Mouse (Mus musculus) inflammation-experienced regulatory T-cells (primary cell): ENCODE data around the gene Ppfia3. TPM values are rescaled to one million over a fixed set of nuclear protein-coding genes. Genes with fewer than 3 reads are reported as not detected.

Source experiments
- polyA plus RNA-seq, 2 experiments: library from polyadenylated mRNA; unstranded; fragments of 100-300 nt; shearing (Covaris generic); gene quantifications; one replicate each; pipeline ENCODE4 v1.2.1; 2017

Ppfia3 gene
- under 1 TPM; 0.36 to 0.60 TPM for polyA plus RNA-seq

GRCm38 (mm10) chr7:45366652-45367019, at the start of gene Ppfia3:
Gene Ppfia3 (minus strand): TSS chr7:45367019.

GRCm38 (mm10) chr7:45413113-45413863, 46.5 kb upstream of the Ppfia3 start, which contains the start of gene Ntf5:
Gene Ntf5 (plus strand): TSS chr7:45413695.

GRCm38 (mm10) chr7:45405091-45406075, 38.6 kb upstream of the Ppfia3 start, which contains the start of gene Kcna7:
Gene Kcna7 (plus strand): TSS chr7:45405653.

GRCm38 (mm10) chr7:45395578-45396336, 28.9 kb upstream of the Ppfia3 start, which contains the start of gene Snrnp70:
Gene Snrnp70 (minus strand): TSS chr7:45395742.

DNA sequence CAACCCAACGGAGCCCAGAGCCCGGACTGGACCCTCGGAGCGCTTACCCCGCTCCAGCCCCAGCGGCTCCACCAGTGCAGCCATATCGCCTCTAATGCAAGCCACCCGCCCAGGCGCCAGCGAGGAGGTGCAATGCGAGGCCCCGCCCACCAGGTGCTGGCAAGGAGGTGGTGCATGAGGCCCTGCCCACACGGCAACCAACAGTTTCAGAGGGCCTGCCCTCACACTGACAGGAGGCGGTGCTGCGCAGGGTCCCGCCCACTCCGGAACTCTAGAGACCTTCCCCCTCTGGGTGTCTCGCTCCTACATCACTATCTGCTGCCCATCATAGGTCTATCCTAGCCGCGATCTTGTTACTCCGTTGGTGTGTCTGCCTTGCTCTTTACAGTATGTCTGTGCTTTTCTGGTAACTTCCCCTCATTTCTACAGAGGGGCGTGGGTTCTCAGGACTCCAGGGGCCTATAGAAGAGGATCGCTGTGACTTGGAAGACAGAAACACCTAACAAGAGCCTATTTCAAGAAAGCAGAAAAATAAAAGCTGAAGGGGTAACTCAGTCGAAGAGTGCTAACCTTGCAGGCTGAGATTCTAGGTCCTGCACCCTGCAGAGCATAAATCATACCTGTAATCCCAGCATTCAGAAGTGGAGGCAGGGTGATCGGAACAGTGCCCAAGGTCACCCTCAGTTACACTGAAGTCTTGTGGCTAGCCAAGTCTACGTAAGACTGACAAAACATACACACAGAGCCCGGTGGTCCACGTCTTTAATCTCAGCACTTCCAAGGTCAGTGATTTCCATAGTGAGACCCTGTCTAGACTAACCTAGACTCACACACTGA, 3.9 kb upstream of the Ppfia3 start, which contains the start of gene Lin7b:
TSS of gene Lin7b (minus strand) at position 109 of the 837 bp plus-strand sequence.

GRCm38 (mm10) chr7:45335056-45335455, 31.8 kb downstream of the Ppfia3 start, which contains the start of gene Hrc:
Gene Hrc (plus strand): TSS chr7:45335290.

DNA sequence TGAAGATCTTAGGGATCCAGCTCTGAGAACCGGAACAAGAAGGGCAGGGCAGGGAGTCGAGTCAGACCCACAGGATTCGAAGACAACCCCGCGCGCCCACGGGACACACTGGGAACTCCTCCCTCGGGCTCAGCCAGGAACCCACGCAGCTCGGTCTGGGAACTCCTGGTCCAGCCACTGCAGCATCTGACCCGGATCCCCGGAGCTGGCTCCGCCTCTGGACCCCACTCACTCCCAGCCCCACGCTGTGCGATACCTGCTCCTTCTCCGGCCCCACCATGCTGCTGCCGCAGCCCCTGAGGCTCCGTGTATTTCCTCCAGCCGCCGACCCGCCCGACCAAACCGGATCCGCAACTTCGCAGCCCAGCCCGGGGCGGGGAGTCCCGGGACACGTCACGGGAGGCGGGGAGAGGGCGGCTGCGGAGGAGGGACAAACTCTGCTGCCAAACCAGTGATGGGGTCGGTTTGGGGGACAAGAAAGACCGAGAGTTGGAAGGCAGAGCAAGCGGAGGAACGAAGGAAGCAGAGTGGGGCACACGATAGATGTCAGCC, 33.3 kb downstream of the Ppfia3 start, which contains the start of gene Trpm4:
TSS of gene Trpm4 (minus strand) at position 350 of the 552 bp plus-strand sequence.

Other genes with a start within 250 kb of the Ppfia3 start
- gene Rps11, start 242.6 kb downstream of the Ppfia3 start, polyA plus RNA-seq: 1,000 to 10,000 TPM; 2,095 to 2,158 TPM
- gene Rpl13a, start 238.3 kb downstream of the Ppfia3 start, polyA plus RNA-seq: 1,000 to 10,000 TPM; 2,041 to 2,586 TPM
- gene Gm45713, start 230.8 kb downstream of the Ppfia3 start, polyA plus RNA-seq: not detected
- gene Flt3l, start 230.6 kb downstream of the Ppfia3 start, polyA plus RNA-seq: 100 to 1,000 TPM; 207 to 313 TPM
- 10 to 100 TPM; 53.5 to 57.9 TPM for gene Pih1d1, start 212.7 kb downstream of the Ppfia3 start, polyA plus RNA-seq
- 10 to 100 TPM; 50.3 to 78.2 TPM for gene Aldh16a1, start 212.4 kb downstream of the Ppfia3 start, polyA plus RNA-seq
- under 1 TPM in 1 of 2 experiments, not detected in 1; 0.16 TPM for gene Slc17a7, start 203.1 kb downstream of the Ppfia3 start, polyA plus RNA-seq
- not detected for gene Gfy, start 187.4 kb downstream of the Ppfia3 start, polyA plus RNA-seq
- gene Pth2, start 186.0 kb downstream of the Ppfia3 start, polyA plus RNA-seq: not detected
- gene Ccdc155, start 162.1 kb downstream of the Ppfia3 start, polyA plus RNA-seq: under 1 TPM; 0.24 to 0.70 TPM
- gene Dkkl1, start 154.9 kb downstream of the Ppfia3 start, polyA plus RNA-seq: 10 to 100 TPM; 23.4 to 31.7 TPM
- 1 to 10 TPM; 3.8 to 5.8 TPM for gene Tead2, start 151.3 kb downstream of the Ppfia3 start, polyA plus RNA-seq
- 100 to 1,000 TPM; 565 to 611 TPM for gene Cd37, start 127.9 kb downstream of the Ppfia3 start, polyA plus RNA-seq
- gene Slc6a16, start 125.9 kb downstream of the Ppfia3 start, polyA plus RNA-seq: under 1 TPM in 1 of 2 experiments, not detected in 1; 0.40 TPM
- gene Slc6a21, start 89.5 kb downstream of the Ppfia3 start, polyA plus RNA-seq: under 1 TPM; 0.18 to 0.38 TPM
- gene Trpm4, start 33.2 kb downstream of the Ppfia3 start, polyA plus RNA-seq: 10 to 100 TPM in 1 of 2 experiments, 1 to 10 TPM in 1; 9.5 to 13.8 TPM
- not detected for gene Hrc, start 31.7 kb downstream of the Ppfia3 start, polyA plus RNA-seq
- gene Lin7b, start 3.6 kb upstream of the Ppfia3 start, polyA plus RNA-seq: under 1 TPM in 1 of 2 experiments, not detected in 1; 0.90 TPM
- gene Snrnp70, start 28.7 kb upstream of the Ppfia3 start, polyA plus RNA-seq: 100 to 1,000 TPM; 192 to 196 TPM
- under 1 TPM in 1 of 2 experiments, not detected in 1; 0.17 TPM for gene Kcna7, start 38.6 kb upstream of the Ppfia3 start, polyA plus RNA-seq
- gene Ntf5, start 46.7 kb upstream of the Ppfia3 start, polyA plus RNA-seq: under 1 TPM; 0.71 to 0.96 TPM
- gene Lhb, start 53.8 kb upstream of the Ppfia3 start, polyA plus RNA-seq: not detected
- gene Gys1, start 67.8 kb upstream of the Ppfia3 start, polyA plus RNA-seq: 10 to 100 TPM; 14.1 to 14.9 TPM
- 10 to 100 TPM; 62.1 to 62.7 TPM for gene Ruvbl2, start 71.1 kb upstream of the Ppfia3 start, polyA plus RNA-seq
- gene Ftl1, start 92.9 kb upstream of the Ppfia3 start, polyA plus RNA-seq: 1,000 to 10,000 TPM; 1,804 to 2,248 TPM
- gene Bax, start 99.9 kb upstream of the Ppfia3 start, polyA plus RNA-seq: 100 to 1,000 TPM; 267 to 295 TPM
- gene Tulp2, start 114.9 kb upstream of the Ppfia3 start, polyA plus RNA-seq: 1 to 10 TPM; 2.5 to 5.9 TPM
- gene Gm45808, start 119.8 kb upstream of the Ppfia3 start, polyA plus RNA-seq: not detected
- gene Dhdh, start 121.8 kb upstream of the Ppfia3 start, polyA plus RNA-seq: under 1 TPM; 0.60 to 0.68 TPM
- 100 to 1,000 TPM; 266 to 278 TPM for gene Nucb1, start 143.4 kb upstream of the Ppfia3 start, polyA plus RNA-seq
- gene Ppp1r15a, start 159.2 kb upstream of the Ppfia3 start, polyA plus RNA-seq: 100 to 1,000 TPM in 1 of 2 experiments, 10 to 100 TPM in 1; 90.4 to 153 TPM
- 1 to 10 TPM; 1.5 to 3.4 TPM for gene Plekha4, start 159.3 kb upstream of the Ppfia3 start, polyA plus RNA-seq
- 1 to 10 TPM; 1.4 to 1.9 TPM for gene Hsd17b14, start 187.9 kb upstream of the Ppfia3 start, polyA plus RNA-seq
- gene Bcat2, start 203.1 kb upstream of the Ppfia3 start, polyA plus RNA-seq: 10 to 100 TPM; 59.6 to 75.4 TPM
- under 1 TPM in 1 of 2 experiments, not detected in 1; 0.50 TPM for gene Fgf21, start 248.5 kb upstream of the Ppfia3 start, polyA plus RNA-seq